Mouse (Mus musculus) erythroblast, embryonic 14.5 days (primary cell): Measurements from ENCODE around the gene Iffo2. TPM values are rescaled to one million over a fixed set of nuclear protein-coding genes. Genes with fewer than 3 reads are reported as not detected.

Experiments
- H3K27me3 ChIP-seq: 2 replicates; pipeline ENCODE4 v1.6.1; 2012; ENCODE audit warnings: inconsistent platforms; ENCODE audit not compliant: control insufficient read depth
- H3K36me3 ChIP-seq: 2 replicates; pipeline ENCODE4 v1.6.1; 2012; ENCODE audit warnings: mild to moderate bottlenecking, inconsistent platforms; ENCODE audit not compliant: control insufficient read depth
- H3K4me1 ChIP-seq: 2 replicates; pipeline ENCODE4 v1.6.1; 2012; ENCODE audit warnings: inconsistent platforms; ENCODE audit not compliant: control insufficient read depth
- H3K4me3 ChIP-seq: replicated peaks from 2 replicates; pipeline ENCODE3; 2012; ENCODE audit warnings: moderate library complexity, mild to moderate bottlenecking, inconsistent platforms
- H3K9me3 ChIP-seq: 2 replicates; pipeline ENCODE4 v1.6.1; 2012; ENCODE audit warnings: low read length, inconsistent platforms, mixed read lengths; ENCODE audit not compliant: control insufficient read depth
- GATA1 ChIP-seq: IDR thresholded peaks from 2 replicates; pipeline ENCODE4 v1.6.1; 2012; ENCODE audit warnings: low read length, inconsistent platforms, mixed read lengths
- TAL1 ChIP-seq: IDR thresholded peaks from 3 replicates; pipeline ENCODE4 v1.6.1; 2012; ENCODE audit warnings: low read length, inconsistent platforms, mixed read lengths
- polyA plus RNA-seq: library from polyadenylated mRNA; stranded (reverse); fragments of >175 nt; gene quantifications from 2 replicates; pipeline ENCODE4 v1.2.3, GENCODE M21; 2012

The Iffo2 gene
- polyA plus RNA-seq, 1 experiment = not detected

GRCm38 (mm10) chr4:139622373-139623282 lies 92.3 kb downstream of the Iffo2 start, which contains the start of gene Aldh4a1:
Aldh4a1 (plus strand) TSS chr4:139622866.
- TF ChIP-seq TAL1 (peak; percentile 57; the same call in 2 of the 3 replicates), GATA1 (no peak)
- H3K4me1 ChIP-seq = peaks cover 44% of the 10 kb centered on the region
- no peaks in the 10 kb centered on the region for H3K9me3 ChIP-seq
- peaks cover 2% of the 10 kb centered on the region; the same call in 1 of the 2 replicates for H3K36me3 ChIP-seq
- peak within 1 kb of the TSS; percentile 71 for H3K4me3 ChIP-seq
- H3K27me3 ChIP-seq = no peaks in the 10 kb centered on the region

GRCm38 (mm10) chr4:139623434-139624115 lies 93.2 kb downstream of the Iffo2 start:
- Histone ChIP-seq H3K27me3 (no peaks in the 10 kb centered on the region), H3K36me3 (peaks cover 2% of the 10 kb centered on the region; the same call in 1 of the 2 replicates), H3K9me3 (no peaks in the 10 kb centered on the region), H3K4me1 (peaks cover 44% of the 10 kb centered on the region), H3K4me3 (peak overlapping the region; percentile 71)
- no peak for TF ChIP-seq GATA1
- TF ChIP-seq TAL1 = no peak

- Histone ChIP-seq H3K4me1 (peaks cover 45% of the 10 kb centered on the region), H3K27me3 (no peaks in the 10 kb centered on the region), H3K36me3 (peaks cover 2% of the 10 kb centered on the region; the same call in 1 of the 2 replicates), H3K4me3 (peak overlapping the region; percentile 71), H3K9me3 (no peaks in the 10 kb centered on the region)
- TF ChIP-seq TAL1 (no peak), GATA1 (no peak)
Observed at GRCm38 (mm10) chr4:139624116-139624489, 93.8 kb downstream of the Iffo2 start.

GRCm38 (mm10) chr4:139624706-139625105 lies 94.4 kb downstream of the Iffo2 start:
- Histone ChIP-seq H3K4me1 (peaks cover 47% of the 10 kb centered on the region), H3K36me3 (peaks cover 2% of the 10 kb centered on the region; the same call in 1 of the 2 replicates), H3K9me3 (no peaks in the 10 kb centered on the region), H3K4me3 (peak overlapping the region; percentile 32), H3K27me3 (no peaks in the 10 kb centered on the region)
- TF ChIP-seq GATA1 (no peak), TAL1 (no peak)

- H3K4me3 ChIP-seq = no peak overlapping the region
- H3K9me3 ChIP-seq = no peaks in the 10 kb centered on the region
- no peak for TF ChIP-seq GATA1
- TF ChIP-seq TAL1 = no peak
- peaks cover 37% of the 10 kb centered on the region for H3K4me1 ChIP-seq
- H3K36me3 ChIP-seq = peaks cover 2% of the 10 kb centered on the region; the same call in 1 of the 2 replicates
- no peaks in the 10 kb centered on the region for H3K27me3 ChIP-seq
Observed at GRCm38 (mm10) chr4:139627361-139627760, 97.0 kb downstream of the Iffo2 start.

- H3K4me3 ChIP-seq = no peak overlapping the region
- TF ChIP-seq GATA1 = no peak
- TF ChIP-seq TAL1 = no peak
- H3K36me3 ChIP-seq = peaks cover 7% of the 10 kb centered on the region; the same call in 1 of the 2 replicates
- H3K9me3 ChIP-seq = no peaks in the 10 kb centered on the region
- no peaks in the 10 kb centered on the region for H3K27me3 ChIP-seq
- H3K4me1 ChIP-seq = peaks cover 13% of the 10 kb centered on the region
Observed at GRCm38 (mm10) chr4:139630171-139630570, 99.8 kb downstream of the Iffo2 start.

- no peaks in the 10 kb centered on the region for H3K27me3 ChIP-seq
- H3K4me3 ChIP-seq = no peak overlapping the region
- TF ChIP-seq GATA1 (no peak), TAL1 (no peak)
- no peaks in the 10 kb centered on the region for H3K9me3 ChIP-seq
- H3K4me1 ChIP-seq = peaks cover 7% of the 10 kb centered on the region; the same call in 1 of the 2 replicates
- peaks cover 13% of the 10 kb centered on the region for H3K36me3 ChIP-seq
Observed at GRCm38 (mm10) chr4:139631141-139631540, 100.8 kb downstream of the Iffo2 start.

GRCm38 (mm10) chr4:139631569-139632253 lies 101.4 kb downstream of the Iffo2 start:
- Histone ChIP-seq H3K4me1 (peaks cover 7% of the 10 kb centered on the region; the same call in 1 of the 2 replicates), H3K36me3 (peaks cover 14% of the 10 kb centered on the region), H3K9me3 (no peaks in the 10 kb centered on the region), H3K4me3 (no peak overlapping the region), H3K27me3 (no peaks in the 10 kb centered on the region)
- TF ChIP-seq TAL1 (no peak), GATA1 (no peak)
